ENCODE assay signal across 12 mouse cellular contexts in genomic region chr3:21356831-21357712, GRCm38 (mm10).
DNase-seq lines count a peak whose midpoint lies in the region; ATAC-seq and TF ChIP-seq lines count a peak whose summit lies in the region.
"Had no signal": no experiment of that assay in that cellular context is flagged by ENCODE, and none has a peak within 500 bp of the region (broad histone marks: within the 10 kb centered on the region; RNA-seq: fewer than 3 reads in every experiment).

No protein-coding gene starts in this region.

- 61% methylated on average over 6 of the region's 6 CpGs for WGBS in embryonic facial prominence, embryonic 14.5 days
- 70% methylated on average over 6 of the region's 6 CpGs for WGBS in embryonic facial prominence, embryonic 10.5 days
- 71% methylated on average over 6 of the region's 6 CpGs for WGBS in hindbrain, embryonic 12.5 days
- WGBS in midbrain, embryonic 14.5 days = 45% methylated on average over 6 of the region's 6 CpGs
- WGBS in lung, adult 2 months = 72% methylated on average over 6 of the region's 6 CpGs

- intact Hi-C loops in heart, postnatal 25 days (cut with DNase I) = no loop called here

- peak; percentile 43 for DNase-seq in embryonic facial prominence, embryonic 14.5 days (ENCODE audit: low spot score)
- no peak for DNase-seq in embryonic facial prominence, embryonic 10.5 days (ENCODE audit: low spot score)
- peak; percentile 49 for DNase-seq in Muller cell, postnatal 12 days (ENCODE audit: inconsistent ontology term)
- DNase-seq in midbrain, embryonic 14.5 days = peak; percentile 81
- DNase-seq in lung, adult 2 months = no peak
- no peak for DNase-seq in heart, postnatal 25 days (ENCODE audit: low spot score)
- DNase-seq in liver = no peak
- DNase-seq: gastrocnemius, postnatal 25 days; kidney, postnatal 10 days; liver, embryonic 13.5 days had no signal

- H3K36me3 ChIP-seq in embryonic facial prominence, embryonic 14.5 days (ENCODE audit: control insufficient read depth, insufficient read depth, low read length) = no peaks in the 10 kb centered on the region
- no peaks in the 10 kb centered on the region for H3K36me3 ChIP-seq in embryonic facial prominence, embryonic 10.5 days (replicated peaks)
- no peaks in the 10 kb centered on the region for H3K36me3 ChIP-seq in hindbrain, embryonic 12.5 days
- no peaks in the 10 kb centered on the region for H3K36me3 ChIP-seq in midbrain, embryonic 14.5 days (ENCODE audit: control insufficient read depth, insufficient read depth, low read length)
- H3K36me3 ChIP-seq: embryonic facial prominence, embryonic 13.5 days; liver, embryonic 13.5 days had no signal

- TF ChIP-seq CTCF in lung, adult 2 months (IDR thresholded peaks at IDR 0.05; ENCODE audit: insufficient read depth, low read length) = no peak

- no peak overlapping the region for H3K9ac ChIP-seq in embryonic facial prominence, embryonic 14.5 days (ENCODE audit: low read depth, low read length)
- H3K9ac ChIP-seq in hindbrain, embryonic 12.5 days = no peak overlapping the region
- H3K9ac ChIP-seq in midbrain, embryonic 14.5 days (replicated peaks; ENCODE audit: low read length) = no peak overlapping the region
- H3K9ac ChIP-seq: embryonic facial prominence, embryonic 13.5 days; liver, embryonic 13.5 days had no signal

- H3K4me3 ChIP-seq in embryonic facial prominence, embryonic 14.5 days (ENCODE audit: low read depth, low read length) = no peak overlapping the region
- no peak overlapping the region for H3K4me3 ChIP-seq in embryonic facial prominence, embryonic 10.5 days
- no peak overlapping the region for H3K4me3 ChIP-seq in hindbrain, embryonic 12.5 days
- no peak overlapping the region for H3K4me3 ChIP-seq in midbrain, embryonic 14.5 days (replicated peaks; ENCODE audit: low read depth, low read length)
- no peak overlapping the region for H3K4me3 ChIP-seq in lung, adult 2 months (replicated peaks; ENCODE audit: extremely low read depth, low read depth, low read length)
- H3K4me3 ChIP-seq: embryonic facial prominence, embryonic 13.5 days; liver, embryonic 13.5 days had no signal

- no peaks in the 10 kb centered on the region for H3K27me3 ChIP-seq in embryonic facial prominence, embryonic 14.5 days (replicated peaks; ENCODE audit: control insufficient read depth, insufficient read depth, low read length)
- H3K27me3 ChIP-seq in embryonic facial prominence, embryonic 10.5 days (replicated peaks; ENCODE audit: low read depth, poor library complexity, severe bottlenecking) = no peaks in the 10 kb centered on the region
- no peaks in the 10 kb centered on the region for H3K27me3 ChIP-seq in hindbrain, embryonic 12.5 days
- no peaks in the 10 kb centered on the region for H3K27me3 ChIP-seq in midbrain, embryonic 14.5 days (ENCODE audit: control insufficient read depth, insufficient read depth, low read length)
- H3K27me3 ChIP-seq: embryonic facial prominence, embryonic 13.5 days; liver, embryonic 13.5 days had no signal

- ATAC-seq in embryonic facial prominence, embryonic 14.5 days (ENCODE audit: low read depth) = peak; percentile 60; the same call in 1 of the 2 replicates
- peak; percentile 75 for ATAC-seq in hindbrain, embryonic 12.5 days (ENCODE audit: low FRiP score)
- ATAC-seq in midbrain, embryonic 14.5 days (ENCODE audit: low FRiP score, low TSS enrichment) = peak; percentile 82

- no peak for TF ChIP-seq POLR2A in lung, adult 2 months (IDR thresholded peaks at IDR 0.05; ENCODE audit: borderline replicate concordance, extremely low read depth, low read depth, low read length)

- H3K4me1 ChIP-seq in embryonic facial prominence, embryonic 14.5 days (ENCODE audit: control insufficient read depth, insufficient read depth, low read length) = 0 out of 2 replicates have a peak, but pooled peaks cover 3% of the 10 kb centered on the region
- H3K4me1 ChIP-seq in embryonic facial prominence, embryonic 10.5 days = 0 out of 2 replicates have a peak, but pooled peaks cover 2% of the 10 kb centered on the region
- H3K4me1 ChIP-seq in hindbrain, embryonic 12.5 days = no peaks in the 10 kb centered on the region
- H3K4me1 ChIP-seq in midbrain, embryonic 14.5 days (ENCODE audit: control insufficient read depth, insufficient read depth, low read length) = 0 out of 2 replicates have a peak, but pooled peaks cover 3% of the 10 kb centered on the region
- H3K4me1 ChIP-seq in lung, adult 2 months (ENCODE audit: control insufficient read depth, insufficient read depth, low read length) = no peaks in the 10 kb centered on the region
- H3K4me1 ChIP-seq: liver, embryonic 13.5 days had no signal

- no peak overlapping the region for H3K27ac ChIP-seq in embryonic facial prominence, embryonic 14.5 days (replicated peaks; ENCODE audit: low read depth, low read length)
- H3K27ac ChIP-seq in embryonic facial prominence, embryonic 10.5 days (replicated peaks) = no peak overlapping the region
- no peak overlapping the region for H3K27ac ChIP-seq in hindbrain, embryonic 12.5 days
- H3K27ac ChIP-seq in midbrain, embryonic 14.5 days (replicated peaks; ENCODE audit: low read depth, low read length) = no peak overlapping the region; the same call in 1 of the 2 replicates
- H3K27ac ChIP-seq: embryonic facial prominence, embryonic 13.5 days; liver, embryonic 13.5 days had no signal

- no peaks in the 10 kb centered on the region for H3K9me3 ChIP-seq in embryonic facial prominence, embryonic 14.5 days (ENCODE audit: control insufficient read depth, low read length)
- H3K9me3 ChIP-seq in embryonic facial prominence, embryonic 10.5 days = no peaks in the 10 kb centered on the region
- no peaks in the 10 kb centered on the region for H3K9me3 ChIP-seq in hindbrain, embryonic 12.5 days (replicated peaks)
- H3K9me3 ChIP-seq in midbrain, embryonic 14.5 days (ENCODE audit: control insufficient read depth, low read length) = no peaks in the 10 kb centered on the region
- H3K9me3 ChIP-seq: embryonic facial prominence, embryonic 13.5 days; liver, embryonic 13.5 days had no signal

- no peak overlapping the region for H3K4me2 ChIP-seq in embryonic facial prominence, embryonic 14.5 days (ENCODE audit: low read depth, low read length)
- H3K4me2 ChIP-seq in hindbrain, embryonic 12.5 days (replicated peaks) = no peak overlapping the region
- no peak overlapping the region for H3K4me2 ChIP-seq in midbrain, embryonic 14.5 days (ENCODE audit: low read length)
- H3K4me2 ChIP-seq: embryonic facial prominence, embryonic 13.5 days; liver, embryonic 13.5 days had no signal

Comparison
In these comparisons a context has a peak if more than half of its experiments do, and no peak if none do; other contexts are left out.
1. DNase-seq: peak in embryonic facial prominence, embryonic 14.5 days (single experiment), Muller cell, postnatal 12 days (single experiment) and midbrain, embryonic 14.5 days (single experiment); none in embryonic facial prominence, embryonic 10.5 days (single experiment), lung, adult 2 months (single experiment), heart, postnatal 25 days (single experiment) and liver (single experiment).
2. Peak in every context shown above with its lines, with median percentiles within 50 percentile points of each other: ATAC-seq.